Mouse (Mus musculus) limb, embryonic 11.5 days (tissue): ENCODE results near the gene Olfr813. TPM values are rescaled to one million over a fixed set of nuclear protein-coding genes. Genes with fewer than 3 reads are reported as not detected.
"Not testable (repeated sequence)": the region's sequence is repeated elsewhere in the genome, so short reads cannot be mapped to it uniquely, and the experiment has no call there.

Experiments
- ATAC-seq: fragments of 200-750 bp; cut with Nextera tagmentation; 2 replicates; pipeline ENCODE4 v1.8.0; 2017; ENCODE audit warnings: low read depth; ENCODE audit not compliant: insufficient number of reproducible peaks, low FRiP score, low TSS enrichment
- DNase-seq: peaks from one replicate; pipeline ENCODE4 v3.0.0-alpha.2; 2015; ENCODE audit warnings: low spot score
- H3K27ac ChIP-seq: fragments of 300-500 bp; sonication (generic); replicated peaks from 2 replicates; pipeline ENCODE4 v1.5.1; 2014; ENCODE audit warnings: low read depth, mild to moderate bottlenecking, low read length
- H3K27me3 ChIP-seq: fragments of 300-500 bp; sonication (generic); 2 replicates; pipeline ENCODE4 v1.6.1; 2014; ENCODE audit warnings: mild to moderate bottlenecking, low read length, mixed read lengths; ENCODE audit not compliant: control insufficient read depth, insufficient read depth
- H3K36me3 ChIP-seq: fragments of 300-500 bp; sonication (generic); 2 replicates; pipeline ENCODE4 v1.6.1; 2014; ENCODE audit warnings: mild to moderate bottlenecking, low read length, moderate library complexity, mixed read lengths; ENCODE audit not compliant: control insufficient read depth, insufficient read depth
- H3K4me1 ChIP-seq: fragments of 300-500 bp; sonication (generic); 2 replicates; pipeline ENCODE4 v1.6.1; 2014; ENCODE audit warnings: low read length, mixed read lengths; ENCODE audit not compliant: control insufficient read depth, insufficient read depth
- H3K4me2 ChIP-seq: fragments of 300-500 bp; sonication (generic); 2 replicates; pipeline ENCODE4 v1.6.1; 2014; ENCODE audit warnings: low read depth, mild to moderate bottlenecking, moderate library complexity; ENCODE audit not compliant: severe bottlenecking
- H3K4me3 ChIP-seq: fragments of 300-500 bp; sonication (generic); 2 replicates; pipeline ENCODE4 v1.5.1; 2014; ENCODE audit warnings: low read depth, low read length
- H3K9ac ChIP-seq: fragments of 300-500 bp; sonication (generic); 2 replicates; pipeline ENCODE4 v1.6.1; 2014; ENCODE audit warnings: mild to moderate bottlenecking, low read length
- H3K9me3 ChIP-seq: fragments of 300-500 bp; sonication (generic); 2 replicates; pipeline ENCODE4 v1.6.1; 2016; ENCODE audit warnings: low read length; ENCODE audit not compliant: control insufficient read depth
- WGBS: fragments of 180-500 bp; shearing (Covaris S2); extraction: QIAGEN DNeasy Blood & Tissue Kit; methylation state at CpG from one replicate; pipeline ENCODE4 v1.1.7; 2014; 5-methylcytosine and 5-hydroxymethylcytosine counted together
- polyA plus RNA-seq: library from polyadenylated mRNA; unstranded; fragments of >200 nt; fragmentation: Nextera tagmentation; extraction: Ambion mirVana; gene quantifications from 2 replicates; pipeline ENCODE4 v1.2.1, GENCODE M21; 2014

The Olfr813 gene
- not detected in 2 replicates for polyA plus RNA-seq

DNA sequence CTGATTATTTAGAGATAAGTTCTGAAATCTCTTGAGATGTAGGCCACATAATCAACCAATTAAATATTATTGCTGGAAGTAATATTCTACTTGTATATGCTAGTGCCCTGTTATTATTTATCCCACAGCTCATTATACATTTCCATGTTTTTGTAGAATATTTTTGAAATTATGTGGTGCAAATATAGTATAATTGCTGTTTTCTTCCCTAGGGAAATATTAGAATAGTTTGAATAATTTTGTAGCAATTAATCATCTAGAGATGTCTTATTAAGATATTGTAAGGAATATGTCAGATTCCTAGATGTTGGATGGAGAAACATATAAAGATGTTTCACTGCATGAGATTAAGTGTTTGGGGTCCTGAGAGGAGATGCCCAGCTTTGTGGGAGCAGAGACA is at the start of gene Olfr813:
Olfr813 (plus strand) TSS at position 301 of the 400 bp plus-strand sequence.
- Histone ChIP-seq H3K4me1 (no peaks in the 10 kb centered on the region), H3K4me2 (no peak within 1 kb of the TSS), H3K9me3 (no peaks in the 10 kb centered on the region), H3K4me3 (no peak within 1 kb of the TSS), H3K36me3 (no peaks in the 10 kb centered on the region), H3K27ac (no peak within 1 kb of the TSS), H3K9ac (no peak within 1 kb of the TSS), H3K27me3 (no peaks in the 10 kb centered on the region)
- DNase-seq (no peak), ATAC-seq (no peak)

DNA sequence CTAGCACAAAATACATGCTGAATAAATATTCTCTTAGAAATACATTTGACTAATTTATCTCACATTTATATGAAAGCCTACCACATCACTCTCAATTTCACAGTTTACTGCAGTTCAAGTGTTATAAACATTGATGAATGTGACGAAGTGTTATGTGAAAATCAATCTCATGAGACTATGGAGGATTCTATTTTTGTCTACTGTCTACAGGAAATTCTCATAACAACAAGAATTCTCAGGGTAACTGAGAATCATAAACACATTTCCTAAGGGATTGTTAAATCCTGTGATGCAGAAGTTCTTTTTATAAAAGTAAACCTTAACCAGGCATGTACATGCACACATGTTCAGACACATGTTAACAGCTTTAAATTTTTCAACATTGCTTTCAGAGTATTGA is 9.2 kb upstream of the Olfr813 start, which contains the start of gene Olfr812:
Olfr812 (minus strand) TSS at position 101 of the 400 bp plus-strand sequence.
- H3K9me3 ChIP-seq: no peaks in the 10 kb centered on the region
- WGBS: 76% methylated on average over 1 of the region's 1 CpGs
- H3K4me2 ChIP-seq: no peak within 1 kb of the TSS
- no peaks in the 10 kb centered on the region for H3K27me3 ChIP-seq
- no peak within 1 kb of the TSS for H3K27ac ChIP-seq
- DNase-seq (no peak), ATAC-seq (no peak)
- H3K9ac ChIP-seq: no peak within 1 kb of the TSS
- no peak within 1 kb of the TSS for H3K4me3 ChIP-seq
- no peaks in the 10 kb centered on the region for H3K36me3 ChIP-seq
- H3K4me1 ChIP-seq: no peaks in the 10 kb centered on the region

DNA sequence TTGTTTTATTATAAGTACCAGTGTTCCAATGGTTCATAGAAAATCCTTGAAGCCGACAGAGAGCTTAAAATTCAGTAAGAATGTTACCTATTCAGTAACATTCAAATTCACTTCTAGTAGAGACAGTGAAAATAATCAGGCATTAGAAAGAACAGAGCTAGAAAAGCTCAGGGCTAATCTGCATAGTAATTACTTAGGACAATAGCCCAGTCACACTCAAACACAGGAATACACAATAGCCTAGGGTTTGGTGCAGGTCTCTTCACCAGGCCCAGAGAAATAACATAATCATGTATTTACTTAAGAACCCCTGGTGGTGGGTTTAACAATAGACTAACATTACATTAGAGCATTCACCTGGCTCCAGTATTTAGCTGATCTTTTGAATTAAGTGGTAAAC is 7.8 kb upstream of the Olfr813 start:
- DNase-seq: no peak
- Histone ChIP-seq H3K9ac (no peak overlapping the region), H3K27me3 (no peaks in the 10 kb centered on the region), H3K27ac (no peak overlapping the region), H3K4me2 (no peak overlapping the region), H3K36me3 (no peaks in the 10 kb centered on the region), H3K4me3 (no peak overlapping the region), H3K4me1 (no peaks in the 10 kb centered on the region), H3K9me3 (no peaks in the 10 kb centered on the region)
- ATAC-seq: no peak
- 97% methylated on average over 1 of the region's 1 CpGs for WGBS

DNA sequence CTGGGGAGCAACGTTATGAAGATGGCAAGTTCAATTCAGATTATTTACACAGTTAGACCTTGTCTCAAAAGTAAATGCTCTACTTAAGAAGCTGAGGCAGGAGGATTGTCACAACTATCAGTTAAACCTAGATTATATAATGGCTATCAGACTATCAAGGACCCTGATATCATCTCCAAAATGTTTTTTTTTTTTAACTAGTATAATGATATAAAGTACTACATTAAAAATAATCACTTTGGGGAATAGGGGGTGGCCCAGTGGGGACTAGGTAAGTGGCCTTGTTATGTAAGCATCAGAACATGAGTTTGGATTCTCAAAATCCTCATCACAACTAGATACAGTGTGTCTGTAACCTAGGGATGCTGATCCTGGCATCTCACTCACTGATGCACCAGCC is 24.6 kb downstream of the Olfr813 start, which contains the start of gene Olfr814:
Olfr814 (minus strand) TSS at position 101 of the 400 bp plus-strand sequence.
- H3K9me3 ChIP-seq, H3K27ac ChIP-seq, H3K4me2 ChIP-seq, DNase-seq, H3K9ac ChIP-seq, H3K27me3 ChIP-seq, ATAC-seq, H3K4me3 ChIP-seq, H3K4me1 ChIP-seq, H3K36me3 ChIP-seq: not testable (repeated sequence)
- no CpG with 5 or more reads among the region's 1 CpGs for WGBS

DNA sequence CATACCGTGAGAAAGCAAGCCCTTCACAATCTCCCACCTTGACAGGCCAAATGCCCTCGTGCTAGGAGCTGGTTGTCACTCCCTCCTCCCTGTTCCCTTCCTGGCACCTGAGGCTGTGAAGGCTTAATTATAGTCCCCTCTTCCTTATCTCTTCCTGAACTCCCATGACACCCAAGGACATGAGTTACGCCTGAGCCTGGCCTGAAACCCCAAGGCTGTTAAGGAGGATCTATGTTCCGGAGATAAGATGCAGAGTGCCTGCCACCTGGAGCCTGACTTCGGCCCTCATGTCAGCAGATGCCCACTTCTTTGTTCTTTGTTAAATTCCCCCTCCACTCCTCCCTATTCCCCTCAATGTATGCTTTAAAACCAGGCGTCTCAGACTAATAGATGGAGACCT is 30.3 kb downstream of the Olfr813 start:
- not testable (repeated sequence) for H3K9ac ChIP-seq, H3K4me1 ChIP-seq, ATAC-seq, H3K27ac ChIP-seq, DNase-seq, H3K4me2 ChIP-seq, H3K4me3 ChIP-seq, H3K36me3 ChIP-seq, H3K27me3 ChIP-seq, H3K9me3 ChIP-seq
- 71% methylated on average over 6 of the region's 6 CpGs for WGBS

DNA sequence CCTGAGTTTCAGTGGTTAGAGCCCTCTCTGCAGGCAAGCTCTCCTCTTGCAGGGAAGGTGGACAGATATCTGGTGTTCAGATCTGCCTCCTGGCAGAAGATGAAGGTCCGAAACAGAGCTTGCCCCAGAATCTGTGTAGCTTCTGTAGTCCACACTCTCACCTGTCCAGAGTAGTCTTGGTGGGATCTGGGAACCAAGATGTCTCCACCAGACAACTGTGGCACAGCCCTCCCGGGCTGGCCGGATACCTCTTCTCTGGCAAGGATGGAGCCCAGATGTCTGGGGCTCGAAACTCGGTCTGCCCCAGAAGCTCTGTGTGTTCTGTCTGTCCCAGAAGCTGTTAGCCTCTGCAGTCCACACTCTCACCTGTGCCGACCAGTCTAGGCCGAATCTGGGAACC is 30.8 kb downstream of the Olfr813 start:
- no peak overlapping the region for H3K4me2 ChIP-seq
- DNase-seq (no peak), ATAC-seq (no peak)
- no peak overlapping the region for H3K4me3 ChIP-seq
- WGBS: 93% methylated on average over 7 of the region's 7 CpGs
- H3K9ac ChIP-seq: no peak overlapping the region
- no peaks in the 10 kb centered on the region for H3K9me3 ChIP-seq
- no peaks in the 10 kb centered on the region for H3K27me3 ChIP-seq
- H3K36me3 ChIP-seq: no peaks in the 10 kb centered on the region
- H3K27ac ChIP-seq: no peak overlapping the region
- no peaks in the 10 kb centered on the region for H3K4me1 ChIP-seq

DNA sequence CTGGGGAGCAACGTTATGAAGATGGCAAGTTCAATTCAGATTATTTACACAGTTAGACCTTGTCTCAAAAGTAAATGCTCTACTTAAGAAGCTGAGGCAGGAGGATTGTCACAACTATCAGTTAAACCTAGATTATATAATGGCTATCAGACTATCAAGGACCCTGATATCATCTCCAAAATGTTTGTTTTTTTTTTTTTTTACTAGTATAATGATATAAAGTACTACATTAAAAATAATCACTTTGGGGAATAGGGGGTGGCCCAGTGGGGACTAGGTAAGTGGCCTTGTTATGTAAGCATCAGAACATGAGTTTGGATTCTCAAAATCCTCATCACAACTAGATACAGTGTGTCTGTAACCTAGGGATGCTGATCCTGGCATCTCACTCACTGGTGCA is 50.6 kb downstream of the Olfr813 start, which contains the start of gene Olfr815:
Olfr815 (minus strand) TSS at position 101 of the 400 bp plus-strand sequence.
- not testable (repeated sequence) for H3K27me3 ChIP-seq, ATAC-seq, H3K9me3 ChIP-seq, H3K27ac ChIP-seq, H3K4me1 ChIP-seq, H3K4me3 ChIP-seq, H3K36me3 ChIP-seq, H3K9ac ChIP-seq, H3K4me2 ChIP-seq, DNase-seq
- WGBS: no CpG with 5 or more reads among the region's 1 CpGs

Other genes starting within 250 kb of the Olfr813 start
- gene Olfr796, start 242.8 kb upstream of the Olfr813 start, polyA plus RNA-seq: not detected in 2 replicates
- not detected in 2 replicates for gene Olfr798, start 227.4 kb upstream of the Olfr813 start, polyA plus RNA-seq
- not detected in 2 replicates for gene Olfr799, start 217.9 kb upstream of the Olfr813 start, polyA plus RNA-seq
- not detected in 2 replicates for gene Olfr800, start 197.7 kb upstream of the Olfr813 start, polyA plus RNA-seq
- not detected in 2 replicates for gene Olfr801, start 181.5 kb upstream of the Olfr813 start, polyA plus RNA-seq
- gene Olfr802, start 167.2 kb upstream of the Olfr813 start, polyA plus RNA-seq: not detected in 2 replicates
- gene Olfr803, start 161.1 kb upstream of the Olfr813 start, polyA plus RNA-seq: not detected in 2 replicates
- not detected in 2 replicates for gene Olfr804, start 152.2 kb upstream of the Olfr813 start, polyA plus RNA-seq
- not detected in 2 replicates for gene Olfr805, start 126.0 kb upstream of the Olfr813 start, polyA plus RNA-seq
- gene Olfr806, start 113.4 kb upstream of the Olfr813 start, polyA plus RNA-seq: not detected in 2 replicates
- gene Olfr807, start 97.6 kb upstream of the Olfr813 start, polyA plus RNA-seq: not detected in 2 replicates
- gene Olfr808, start 89.9 kb upstream of the Olfr813 start, polyA plus RNA-seq: not detected in 2 replicates
- gene Olfr809, start 80.7 kb upstream of the Olfr813 start, polyA plus RNA-seq: not detected in 2 replicates
- gene Olfr810, start 60.5 kb upstream of the Olfr813 start, polyA plus RNA-seq: not detected in 2 replicates
- not detected in 2 replicates for gene Olfr811, start 51.0 kb upstream of the Olfr813 start, polyA plus RNA-seq
- gene Olfr812, start 9.3 kb upstream of the Olfr813 start, polyA plus RNA-seq: not detected in 2 replicates
- not detected in 2 replicates for gene Olfr814, start 24.5 kb downstream of the Olfr813 start, polyA plus RNA-seq
- not detected in 2 replicates for gene Olfr815, start 50.5 kb downstream of the Olfr813 start, polyA plus RNA-seq
- not detected in 2 replicates for gene Olfr816, start 60.2 kb downstream of the Olfr813 start, polyA plus RNA-seq
- not detected in 2 replicates for gene Olfr818, start 93.7 kb downstream of the Olfr813 start, polyA plus RNA-seq
- gene Olfr819, start 111.9 kb downstream of the Olfr813 start, polyA plus RNA-seq: not detected in 2 replicates
- gene Olfr247, start 120.8 kb downstream of the Olfr813 start, polyA plus RNA-seq: not detected in 2 replicates
- gene Gm10310, start 129.7 kb downstream of the Olfr813 start, polyA plus RNA-seq: not detected in 2 replicates
- not detected in 2 replicates for gene Olfr820, start 157.3 kb downstream of the Olfr813 start, polyA plus RNA-seq
- not detected in 2 replicates for gene Olfr821, start 175.0 kb downstream of the Olfr813 start, polyA plus RNA-seq
- not detected in 2 replicates for gene Olfr822, start 215.8 kb downstream of the Olfr813 start, polyA plus RNA-seq